Mouse (Mus musculus): ENCODE data around the gene Pdxk. TPM values are rescaled to one million over a fixed set of nuclear protein-coding genes. Genes with fewer than 3 reads are reported as not detected.

Gene Pdxk
- total and polyA plus RNA-seq, 3 experiments, result 4.3 to 6.8 (median 6.4) TPM

DNA sequence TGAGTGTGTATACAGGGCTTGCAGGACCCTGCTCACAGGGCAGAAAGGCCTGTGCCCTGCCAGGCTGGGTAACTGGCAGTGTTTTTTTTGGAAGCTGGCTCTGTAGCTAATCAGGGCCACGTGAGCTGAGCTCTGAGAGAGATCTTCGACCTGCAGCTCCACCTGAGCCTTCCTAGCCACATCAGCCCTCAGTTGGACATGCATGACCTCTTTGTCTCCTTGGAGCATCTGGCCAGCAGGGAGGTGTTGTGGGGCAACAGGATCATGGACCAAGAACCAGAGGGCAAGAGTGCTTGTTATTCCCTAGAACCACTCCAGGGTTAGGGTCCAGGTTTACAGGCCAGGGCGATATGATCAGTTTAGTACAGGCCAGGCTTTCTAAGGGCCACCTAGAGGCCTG lies 17.4 kb downstream of the Pdxk start:
- in situ Hi-C loops (cut with MboI; ENCODE audit: low pct_ligation_motif_present, low pct_unique_long_range_greater_than_20kb, low sequenced_read_pairs) (no loop called here), dilution Hi-C loops (cut with MboI; ENCODE audit: extremely low pct_ligation_motif_present, extremely low pct_unique_long_range_greater_than_20kb, low sequenced_read_pairs) (no loop called here)
- TF ChIP-seq USF1 (IDR thresholded peaks at IDR 0.05; ENCODE audit: low read depth, low read length) (no peak), SMC3 (IDR thresholded peaks at IDR 0.05; ENCODE audit: low read depth, low read length) (no peak), MAX (IDR thresholded peaks at IDR 0.05; ENCODE audit: low read length) (no peak), HCFC1 (IDR thresholded peaks at IDR 0.05; ENCODE audit: low read depth, low read length) (no peak), GABPA (IDR thresholded peaks at IDR 0.05; ENCODE audit: insufficient replicate concordance, low read depth, low read length) (no peak), TCF12 (IDR thresholded peaks at IDR 0.05; ENCODE audit: low read depth, low read length) (no peak), RAD21 (IDR thresholded peaks at IDR 0.05; ENCODE audit: low read depth, low read length) (no peak)
- H3K27ac ChIP-seq (ENCODE audit: insufficient read depth, low read depth), result no peak overlapping the region
- peaks cover 25 to 86% of the 10 kb centered on the region in 2 experiments for H3K36me3 ChIP-seq (replicated peaks in 1 of 2; ENCODE audit: control insufficient read depth in 1 of 2, insufficient read depth in 1 of 2, low read length in 1 of 2)
- H3K9ac ChIP-seq (ENCODE audit: insufficient read depth, low read depth), result no peak overlapping the region
- H3K4me1 ChIP-seq (ENCODE audit: control insufficient read depth in 1 of 2, insufficient read depth in 2 of 2), result peaks cover 0 to 11% of the 10 kb centered on the region in 2 experiments; a peak in 2 of 4 replicates
- no peak for DNase-seq (ENCODE audit: extremely low read depth)
- H3K27me3 ChIP-seq (replicated peaks), result no peaks in the 10 kb centered on the region
- no peaks in the 10 kb centered on the region for H3K9me3 ChIP-seq (replicated peaks; ENCODE audit: low read length)
- no peaks in the 10 kb centered on the region for H3K79me2 ChIP-seq (replicated peaks; ENCODE audit: control insufficient read depth, extremely low read depth, insufficient read depth, poor library complexity, severe bottlenecking)
- H3K4me2 ChIP-seq (ENCODE audit: insufficient read depth, low read depth, poor library complexity, severe bottlenecking), result no peak overlapping the region
- H3K4me3 ChIP-seq (replicated peaks in 1 of 3; ENCODE audit: low read depth in 2 of 3, low read length in 2 of 3, poor library complexity in 1 of 3), result no peak overlapping the region

DNA sequence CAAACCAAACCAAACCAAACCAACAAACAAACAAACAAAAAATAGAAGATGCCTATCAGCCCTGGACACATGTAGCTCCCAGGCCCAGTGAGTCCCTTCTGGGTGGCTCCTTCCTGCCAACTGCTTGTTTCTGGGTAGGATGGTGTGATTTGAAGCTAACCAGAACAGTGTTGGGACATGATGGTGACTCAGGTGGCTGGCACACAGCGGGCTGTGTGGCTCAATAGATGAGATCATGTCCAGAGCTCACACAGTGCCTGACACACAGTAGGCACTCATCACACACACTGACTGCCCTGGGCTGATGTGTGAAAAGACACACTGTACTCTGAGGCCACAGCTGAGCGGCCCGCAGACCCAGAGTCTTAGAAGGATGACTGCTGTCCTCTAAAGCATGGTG lies 18.6 kb downstream of the Pdxk start:
- in situ Hi-C loops (cut with MboI; ENCODE audit: low pct_ligation_motif_present, low pct_unique_long_range_greater_than_20kb, low sequenced_read_pairs), result no loop called here
- no peak overlapping the region for H3K4me2 ChIP-seq (ENCODE audit: insufficient read depth, low read depth, poor library complexity, severe bottlenecking)
- H3K27me3 ChIP-seq (replicated peaks), result no peaks in the 10 kb centered on the region
- DNase-seq (ENCODE audit: extremely low read depth), result no peak
- H3K9ac ChIP-seq (ENCODE audit: insufficient read depth, low read depth), result no peak overlapping the region
- no peak for TF ChIP-seq NELFE (IDR thresholded peaks at IDR 0.05; ENCODE audit: low read depth, low read length)
- no peak for TF ChIP-seq RAD21 (IDR thresholded peaks at IDR 0.05; ENCODE audit: low read depth, low read length)
- TF ChIP-seq USF1 (IDR thresholded peaks at IDR 0.05; ENCODE audit: low read depth, low read length), result no peak
- no peak for TF ChIP-seq MAZ (IDR thresholded peaks at IDR 0.05; ENCODE audit: low read depth, low read length)
- no peak for TF ChIP-seq ELF1 (IDR thresholded peaks at IDR 0.05; ENCODE audit: low read depth, low read length)
- TF ChIP-seq TBP (conservative IDR thresholded peaks at IDR 0.05; ENCODE audit: low read depth, low read length), result no peak
- no peak for TF ChIP-seq PAX5 (IDR thresholded peaks at IDR 0.05; ENCODE audit: low read length)
- TF ChIP-seq TCF12 (IDR thresholded peaks at IDR 0.05; ENCODE audit: low read depth, low read length), result no peak
- TF ChIP-seq MXI1 (IDR thresholded peaks at IDR 0.05; ENCODE audit: low read depth, low read length), result no peak
- TF ChIP-seq ETS1 (conservative IDR thresholded peaks at IDR 0.05; ENCODE audit: low read depth, low read length), result no peak
- no peak for TF ChIP-seq UBTF (IDR thresholded peaks at IDR 0.05; ENCODE audit: low read depth, low read length)
- TF ChIP-seq NRF1 (IDR thresholded peaks at IDR 0.05; ENCODE audit: low read depth, low read length), result no peak
- TF ChIP-seq SMC3 (IDR thresholded peaks at IDR 0.05; ENCODE audit: low read depth, low read length), result no peak
- no peak for TF ChIP-seq JUN (IDR thresholded peaks at IDR 0.05; ENCODE audit: insufficient read depth, low read depth, low read length)
- TF ChIP-seq ZC3H11A (IDR thresholded peaks at IDR 0.05; ENCODE audit: low read depth, low read length), result no peak
- no peak for TF ChIP-seq SIN3A (IDR thresholded peaks at IDR 0.05; ENCODE audit: low read length)
- no peak for TF ChIP-seq USF2 (conservative IDR thresholded peaks at IDR 0.05; ENCODE audit: low read depth, low read length)
- TF ChIP-seq MEF2A (IDR thresholded peaks at IDR 0.05; ENCODE audit: borderline replicate concordance, low read depth, low read length), result no peak
- H3K79me2 ChIP-seq (replicated peaks; ENCODE audit: control insufficient read depth, extremely low read depth, insufficient read depth, poor library complexity, severe bottlenecking), result no peaks in the 10 kb centered on the region
- peaks cover 25 to 93% of the 10 kb centered on the region in 2 experiments for H3K36me3 ChIP-seq (replicated peaks in 1 of 2; ENCODE audit: control insufficient read depth in 1 of 2, insufficient read depth in 1 of 2, low read length in 1 of 2)
- dilution Hi-C loops (cut with MboI; ENCODE audit: extremely low pct_ligation_motif_present, extremely low pct_unique_long_range_greater_than_20kb, low sequenced_read_pairs), result no loop called here
- no peaks in the 10 kb centered on the region for H3K9me3 ChIP-seq (replicated peaks; ENCODE audit: low read length)
- H3K4me1 ChIP-seq (ENCODE audit: control insufficient read depth in 1 of 2, insufficient read depth in 2 of 2), result peaks cover 0 to 11% of the 10 kb centered on the region in 2 experiments; a peak in 2 of 4 replicates
- no peak overlapping the region for H3K4me3 ChIP-seq (replicated peaks in 1 of 3; ENCODE audit: low read depth in 2 of 3, low read length in 2 of 3, poor library complexity in 1 of 3)
- no peak overlapping the region for H3K27ac ChIP-seq (ENCODE audit: insufficient read depth, low read depth)
